Mouse (Mus musculus) embryonic facial prominence, embryonic 14.5 days (tissue): ENCODE data around the gene Zbtb38. TPM values are rescaled to one million over a fixed set of nuclear protein-coding genes. Genes with fewer than 3 reads are reported as not detected.
A peak's percentile ranks its signal among the peaks of the same experiment; 100 is the strongest.

Experiments
- ATAC-seq: fragments of 200-750 bp; cut with Nextera tagmentation; 2 replicates; pipeline ENCODE4 v1.8.0; 2017; ENCODE audit warnings: low read depth, moderate number of reproducible peaks, moderate TSS enrichment
- DNase-seq: peaks from one replicate; pipeline ENCODE4 v3.0.0-alpha.2; 2015; ENCODE audit warnings: low spot score
- H3K27ac ChIP-seq: fragments of 300-500 bp; sonication (generic); replicated peaks from 2 replicates; pipeline ENCODE4 v1.5.1; 2014; ENCODE audit warnings: low read depth, mild to moderate bottlenecking, low read length, moderate library complexity
- H3K27me3 ChIP-seq: fragments of 300-500 bp; sonication (generic); replicated peaks from 2 replicates; pipeline ENCODE4 v1.6.1; 2014; ENCODE audit warnings: low read length; ENCODE audit not compliant: control insufficient read depth, insufficient read depth
- H3K36me3 ChIP-seq: fragments of 300-500 bp; sonication (generic); 2 replicates; pipeline ENCODE4 v1.6.1; 2014; ENCODE audit warnings: low read length, mixed read lengths; ENCODE audit not compliant: control insufficient read depth, insufficient read depth
- H3K4me1 ChIP-seq: fragments of 300-500 bp; sonication (generic); 2 replicates; pipeline ENCODE4 v1.6.1; 2014; ENCODE audit warnings: antibody characterized with exemption, low read length; ENCODE audit not compliant: control insufficient read depth, insufficient read depth
- H3K4me2 ChIP-seq: fragments of 300-500 bp; sonication (generic); 2 replicates; pipeline ENCODE4 v1.6.1; 2014; ENCODE audit warnings: low read depth, mild to moderate bottlenecking, low read length, moderate library complexity, mixed read lengths
- H3K4me3 ChIP-seq: fragments of 300-500 bp; sonication (generic); 2 replicates; pipeline ENCODE4 v1.5.1; 2014; ENCODE audit warnings: low read depth, mild to moderate bottlenecking, low read length
- H3K9ac ChIP-seq: fragments of 300-500 bp; sonication (generic); 2 replicates; pipeline ENCODE4 v1.6.1; 2014; ENCODE audit warnings: low read depth, mild to moderate bottlenecking, low read length, moderate library complexity, mixed read lengths
- H3K9me3 ChIP-seq: fragments of 300-500 bp; sonication (generic); 2 replicates; pipeline ENCODE4 v1.6.1; 2016; ENCODE audit warnings: low read length; ENCODE audit not compliant: control insufficient read depth
- WGBS: fragments of 180-500 bp; shearing (Covaris S2); extraction: QIAGEN DNeasy Blood & Tissue Kit; methylation state at CpG from one replicate; pipeline ENCODE4 v1.1.7; 2014; 5-methylcytosine and 5-hydroxymethylcytosine counted together
- polyA plus RNA-seq: library from polyadenylated mRNA; unstranded; fragments of >200 nt; fragmentation: Nextera tagmentation; extraction: Ambion mirVana; gene quantifications from 2 replicates; pipeline ENCODE4 v1.2.1, GENCODE M21; 2014

The Zbtb38 gene
- polyA plus RNA-seq, 1 experiment from 2014 or later: 18.1 TPM

GRCm38 (mm10) chr9:96767874-96768273 lies 15.2 kb upstream of the Zbtb38 start:
- H3K9me3 ChIP-seq: no peaks in the 10 kb centered on the region
- H3K9ac ChIP-seq: no peak overlapping the region
- H3K27ac ChIP-seq: no peak overlapping the region
- ATAC-seq (no peak), DNase-seq (no peak)
- no peak overlapping the region for H3K4me3 ChIP-seq
- no peaks in the 10 kb centered on the region for H3K4me1 ChIP-seq
- H3K36me3 ChIP-seq: no peaks in the 10 kb centered on the region
- no peaks in the 10 kb centered on the region for H3K27me3 ChIP-seq
- no peak overlapping the region for H3K4me2 ChIP-seq

GRCm38 (mm10) chr9:96766078-96766477 lies 13.4 kb upstream of the Zbtb38 start:
- Histone ChIP-seq H3K9me3 (no peaks in the 10 kb centered on the region), H3K4me2 (no peak overlapping the region), H3K36me3 (no peaks in the 10 kb centered on the region), H3K9ac (no peak overlapping the region), H3K27me3 (no peaks in the 10 kb centered on the region), H3K27ac (no peak overlapping the region), H3K4me1 (no peaks in the 10 kb centered on the region), H3K4me3 (no peak overlapping the region)
- DNase-seq (no peak), ATAC-seq (no peak)

GRCm38 (mm10) chr9:96765410-96765809 lies 12.8 kb upstream of the Zbtb38 start:
- H3K36me3 ChIP-seq: no peaks in the 10 kb centered on the region
- ATAC-seq (no peak), DNase-seq (no peak)
- H3K4me2 ChIP-seq: no peak overlapping the region
- no peak overlapping the region for H3K4me3 ChIP-seq
- whole genome bisulfite sequencing: 56% methylated on average over 5 of the region's 5 CpGs
- no peaks in the 10 kb centered on the region for H3K9me3 ChIP-seq
- no peak overlapping the region for H3K9ac ChIP-seq
- no peaks in the 10 kb centered on the region for H3K27me3 ChIP-seq
- no peak overlapping the region for H3K27ac ChIP-seq
- H3K4me1 ChIP-seq: no peaks in the 10 kb centered on the region

- DNase-seq: no peak
- WGBS: 82% methylated on average over 9 of the region's 9 CpGs
- no peak for ATAC-seq
These were observed 11.4 kb upstream of the Zbtb38 start for GRCm38 (mm10) chr9:96763847-96764631.

GRCm38 (mm10) chr9:96763025-96763424 lies 10.4 kb upstream of the Zbtb38 start:
- Histone ChIP-seq H3K27ac (no peak overlapping the region), H3K27me3 (no peaks in the 10 kb centered on the region), H3K9ac (no peak overlapping the region), H3K36me3 (no peaks in the 10 kb centered on the region), H3K4me3 (no peak overlapping the region), H3K9me3 (no peaks in the 10 kb centered on the region), H3K4me1 (peaks cover 4% of the 10 kb centered on the region; the same call in 1 of the 2 replicates), H3K4me2 (no peak overlapping the region)
- ATAC-seq (no peak), DNase-seq (no peak)
- whole genome bisulfite sequencing: 82% methylated on average over 3 of the region's 3 CpGs

More at GRCm38 (mm10) chr9:96763847-96764631, 11.4 kb upstream of the Zbtb38 start:
- H3K27me3 ChIP-seq: no peaks in the 10 kb centered on the region
- no peak overlapping the region for H3K4me3 ChIP-seq
- no peak overlapping the region for H3K27ac ChIP-seq
- H3K4me1 ChIP-seq: no peaks in the 10 kb centered on the region
- H3K9me3 ChIP-seq: no peaks in the 10 kb centered on the region
- no peaks in the 10 kb centered on the region for H3K36me3 ChIP-seq
- no peak overlapping the region for H3K9ac ChIP-seq
- H3K4me2 ChIP-seq: no peak overlapping the region

GRCm38 (mm10) chr9:96758749-96759597 lies 6.3 kb upstream of the Zbtb38 start:
- H3K4me2 ChIP-seq: peak overlapping the region; percentile 49
- H3K9me3 ChIP-seq: no peaks in the 10 kb centered on the region
- peak; percentile 94 for ATAC-seq
- peak overlapping the region; percentile 47 for H3K9ac ChIP-seq
- H3K27ac ChIP-seq: no peak overlapping the region; the same call in 1 of the 2 replicates
- WGBS: 8% methylated on average over 22 of the region's 22 CpGs
- peak; percentile 93 for DNase-seq
- H3K4me3 ChIP-seq: peak overlapping the region; percentile 28
- H3K36me3 ChIP-seq: no peaks in the 10 kb centered on the region
- H3K4me1 ChIP-seq: peaks cover 4% of the 10 kb centered on the region; the same call in 1 of the 2 replicates
- H3K27me3 ChIP-seq: no peaks in the 10 kb centered on the region

- H3K27ac ChIP-seq: no peak overlapping the region
- peaks cover 4% of the 10 kb centered on the region; the same call in 1 of the 2 replicates for H3K4me1 ChIP-seq
- no peaks in the 10 kb centered on the region for H3K36me3 ChIP-seq
- H3K9ac ChIP-seq: no peak overlapping the region
- DNase-seq (no peak), ATAC-seq (no peak)
- no peak overlapping the region for H3K4me3 ChIP-seq
- no peaks in the 10 kb centered on the region for H3K9me3 ChIP-seq
- no peak overlapping the region for H3K4me2 ChIP-seq
- no peaks in the 10 kb centered on the region for H3K27me3 ChIP-seq
- 90% methylated on average over 9 of the region's 9 CpGs for WGBS
These were observed 4.2 kb upstream of the Zbtb38 start for GRCm38 (mm10) chr9:96756638-96757435.

GRCm38 (mm10) chr9:96755761-96756160 lies 3.1 kb upstream of the Zbtb38 start:
- Histone ChIP-seq H3K27me3 (no peaks in the 10 kb centered on the region), H3K4me3 (no peak overlapping the region), H3K36me3 (no peaks in the 10 kb centered on the region), H3K4me1 (peaks cover 4% of the 10 kb centered on the region; the same call in 1 of the 2 replicates), H3K4me2 (no peak overlapping the region), H3K27ac (no peak overlapping the region), H3K9me3 (0 out of 2 replicates have a peak, but pooled peaks cover under 1% of the 10 kb centered on the region), H3K9ac (no peak overlapping the region)
- DNase-seq: peak; percentile 66
- ATAC-seq: no peak
- 54% methylated on average over 11 of the region's 11 CpGs for WGBS
